Mouse (Mus musculus) Patski (cell line): ENCODE measurements around the gene Gm49333. TPM values are rescaled to one million over a fixed set of nuclear protein-coding genes. Genes with fewer than 3 reads are reported as not detected.

Source experiments
- ATAC-seq: fragments of 100-300 bp; one replicate; pipeline ENCODE4 v1.8.0; 2021
- CTCF ChIA-PET: fragments of 350-600 bp; sonication (Branson Sonifier 250); formaldehyde crosslinking; loops from one replicate; lab custom pipeline; 2022; ENCODE audit warnings: inconsistent platforms; lab: Charles Lee
- POLR2A ChIA-PET: fragments of 350-600 bp; sonication (Branson Sonifier 250); formaldehyde crosslinking; loops from one replicate; lab custom pipeline; 2022; ENCODE audit warnings: antibody characterized with exemption, inconsistent platforms; lab: Charles Lee
- DNase-seq: peaks from one replicate; pipeline ENCODE4 v3.0.0-alpha.2; 2011; ENCODE audit warnings: low read depth, low spot score
- H3K27me3 ChIP-seq: fragments of 371-371 bp; one replicate; pipeline ENCODE4 v1.5.1; 2021
- CTCF ChIP-seq: fragments of 100-300 bp; IDR thresholded peaks from one replicate; pipeline ENCODE4 v1.5.1; 2021
- in situ Hi-C: fragments of 300-500 bp; cut with MboI; formaldehyde crosslinking; loops from 3 replicates; pipeline ENCODE4 v1.11.1; 2018; ENCODE audit warnings: low pct_unique_long_range_greater_than_20kb, mixed read lengths
- polyA plus RNA-seq: library from polyadenylated mRNA; unstranded; gene quantifications from one replicate; pipeline ENCODE4 v1.2.3, GENCODE M21; 2021

The Gm49333 gene
- polyA plus RNA-seq, 1 experiment from 2014 or later, result 0.03 TPM

GRCm38 (mm10) chr16:20623211-20623610, 11.8 kb downstream of the Gm49333 start:
- ATAC-seq (no peak), DNase-seq (no peak)
- H3K27me3 ChIP-seq, result no peaks in the 10 kb centered on the region
- ChIA-PET CTCF (interaction anchor here (0.8 to 0.9 kb wide), 2 partner anchors 9 to 19 kb away, joined by 3 read pairs; no protein-coding TSS in a partner anchor), POLR2A (no interaction called here)
- in situ Hi-C loops, result no loop called here
- TF ChIP-seq CTCF, result no peak

DNA sequence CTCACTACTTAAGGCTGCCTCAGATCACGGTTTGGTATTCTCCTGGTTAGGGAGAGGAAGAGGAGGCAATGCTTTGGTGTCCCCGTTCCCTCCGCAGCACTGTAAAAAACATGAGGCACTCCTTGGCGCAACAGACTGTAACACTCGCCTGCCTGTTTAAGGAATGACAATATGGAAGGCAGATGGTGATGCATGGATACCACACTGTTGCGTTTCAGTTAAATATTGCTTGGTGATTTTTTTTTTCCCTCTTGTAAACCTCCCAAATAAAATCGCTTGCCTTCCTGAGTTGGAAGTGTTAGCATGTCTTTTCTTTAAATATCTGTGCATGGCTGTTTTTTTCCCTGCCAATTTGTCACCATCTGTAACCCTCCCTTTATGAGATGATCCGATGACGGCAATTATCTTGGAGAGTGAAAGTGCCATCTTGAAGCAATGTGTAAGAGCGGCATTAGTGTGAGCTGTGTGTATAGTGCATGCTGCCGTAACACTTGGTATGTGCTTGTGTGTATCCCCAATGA, 17.5 kb downstream of the Gm49333 start:
- TF ChIP-seq CTCF, result no peak
- ChIA-PET CTCF (no interaction called here), POLR2A (no interaction called here)
- in situ Hi-C loops, result no loop called here
- ATAC-seq (no peak), DNase-seq (no peak)
- H3K27me3 ChIP-seq, result no peaks in the 10 kb centered on the region

- CTCF ChIA-PET, result no interaction called here
- DNase-seq (no peak), ATAC-seq (no peak)
- no peaks in the 10 kb centered on the region for H3K27me3 ChIP-seq
- in situ Hi-C loops, result no loop called here
- no peak for TF ChIP-seq CTCF
- POLR2A ChIA-PET, result no interaction called here
Measured at GRCm38 (mm10) chr16:20629731-20630634, 18.6 kb downstream of the Gm49333 start, which contains the start of gene Ece2. Gene Ece2, plus strand, starts transcription at chr16:20629828.

- ChIA-PET CTCF (no interaction called here), POLR2A (no interaction called here)
- TF ChIP-seq CTCF, result no peak
- DNase-seq, result no peak
- in situ Hi-C loops, result no loop called here
- no peak for ATAC-seq
- peaks cover 6% of the 10 kb centered on the region for H3K27me3 ChIP-seq
Measured at GRCm38 (mm10) chr16:20637410-20637809, 26.0 kb downstream of the Gm49333 start.

DNA sequence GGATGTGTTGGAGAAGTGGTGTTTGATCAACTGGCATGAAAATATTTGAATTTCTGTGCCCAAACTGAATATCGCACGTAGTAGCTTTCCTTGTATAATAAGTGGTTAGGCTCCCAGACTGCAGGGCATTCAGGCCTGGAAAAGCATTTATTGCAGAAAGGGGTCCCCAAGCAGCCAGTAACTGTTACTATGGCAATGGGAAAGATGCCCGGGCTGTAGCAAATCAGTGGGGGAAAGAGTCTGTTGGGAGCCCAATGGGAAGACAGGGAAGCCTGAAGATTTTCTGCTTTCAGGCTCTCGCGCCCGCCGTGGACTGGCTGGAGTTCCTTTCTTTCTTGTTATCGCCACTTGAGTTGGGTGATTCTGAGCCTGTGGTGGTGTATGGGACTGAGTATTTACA, 27.0 kb downstream of the Gm49333 start:
- no peak for TF ChIP-seq CTCF
- no peak for ATAC-seq
- DNase-seq, result no peak
- peaks cover 7% of the 10 kb centered on the region for H3K27me3 ChIP-seq
- ChIA-PET CTCF (no interaction called here), POLR2A (no interaction called here)
- in situ Hi-C loops, result no loop called here

GRCm38 (mm10) chr16:20642161-20642560, 30.8 kb downstream of the Gm49333 start:
- CTCF ChIA-PET, result interaction anchor here (0.7 to 1.5 kb wide), 6 partner anchors 19 to 227 kb away, joined by 3 read pairs; no protein-coding TSS in a partner anchor
- POLR2A ChIA-PET, result no interaction called here
- in situ Hi-C loops, result no loop called here
- DNase-seq (no peak), ATAC-seq (peak; percentile 54)
- TF ChIP-seq CTCF, result peak; percentile 95
- H3K27me3 ChIP-seq, result peaks cover 34% of the 10 kb centered on the region

- H3K27me3 ChIP-seq, result peaks cover 31% of the 10 kb centered on the region
- ChIA-PET CTCF (no interaction called here), POLR2A (no interaction called here)
- ATAC-seq, result no peak
- DNase-seq, result no peak
- no peak for TF ChIP-seq CTCF
- in situ Hi-C loops, result no loop called here
Measured at GRCm38 (mm10) chr16:20643911-20644310, 32.5 kb downstream of the Gm49333 start.

GRCm38 (mm10) chr16:20651076-20651946, 39.9 kb downstream of the Gm49333 start, which contains the start of gene Psmd2:
Gene Psmd2, plus strand, starts transcription at chr16:20651652.
- in situ Hi-C loops, result no loop called here
- TF ChIP-seq CTCF, result no peak
- ATAC-seq, result peak; percentile 94
- DNase-seq, result peak; percentile 51
- H3K27me3 ChIP-seq, result peaks cover 6% of the 10 kb centered on the region
- CTCF ChIA-PET, result no interaction called here
- POLR2A ChIA-PET, result interaction anchor here (1.1 to 1.3 kb wide), 2 partner anchors 21 to 40 kb away, joined by 3 to 4 read pairs; no protein-coding TSS in a partner anchor

- ATAC-seq (no peak), DNase-seq (no peak)
- ChIA-PET CTCF (no interaction called here), POLR2A (interaction anchor here (1.3 kb wide), 1 partner anchor 20 kb away, joined by 4 read pairs; no protein-coding TSS in a partner anchor)
- H3K27me3 ChIP-seq, result peaks cover 5% of the 10 kb centered on the region
- no peak for TF ChIP-seq CTCF
- in situ Hi-C loops, result no loop called here
Measured at GRCm38 (mm10) chr16:20651947-20652310, 40.5 kb downstream of the Gm49333 start.

GRCm38 (mm10) chr16:20653315-20653714, 41.9 kb downstream of the Gm49333 start:
- no peak for TF ChIP-seq CTCF
- ATAC-seq (no peak), DNase-seq (no peak)
- in situ Hi-C loops, result no loop called here
- H3K27me3 ChIP-seq, result no peaks in the 10 kb centered on the region
- ChIA-PET POLR2A (no interaction called here), CTCF (no interaction called here)
